Mouse (Mus musculus): ENCODE measurements around the gene Antxr2.

Antxr2 gene

GRCm38 (mm10) chr5:97913901-97914300, 116.9 kb downstream of the Antxr2 start:
- DNase-seq (ENCODE audit: low spot score), result no peak

GRCm38 (mm10) chr5:97907482-97907881, 123.4 kb downstream of the Antxr2 start:
- no peak for DNase-seq (ENCODE audit: low spot score)

GRCm38 (mm10) chr5:97906537-97907266, 124.1 kb downstream of the Antxr2 start:
- DNase-seq (ENCODE audit: low spot score), result no peak

GRCm38 (mm10) chr5:97905856-97906255, 125.0 kb downstream of the Antxr2 start:
- DNase-seq (ENCODE audit: low spot score), result no peak

GRCm38 (mm10) chr5:97901096-97901495, 129.7 kb downstream of the Antxr2 start:
- no peak for DNase-seq (ENCODE audit: low spot score)

GRCm38 (mm10) chr5:97899321-97899720, 131.5 kb downstream of the Antxr2 start:
- no peak for DNase-seq (ENCODE audit: low spot score)

- DNase-seq (ENCODE audit: low spot score), result no peak
Observed at GRCm38 (mm10) chr5:97885427-97885826, 145.4 kb downstream of the Antxr2 start.

- DNase-seq (ENCODE audit: low spot score), result no peak
Observed at GRCm38 (mm10) chr5:97884110-97884509, 146.7 kb downstream of the Antxr2 start.

GRCm38 (mm10) chr5:97881421-97881820, 149.4 kb downstream of the Antxr2 start:
- DNase-seq (ENCODE audit: low spot score), result peak; percentile 14

- no peak for DNase-seq (ENCODE audit: low spot score)
Observed at GRCm38 (mm10) chr5:97880115-97880514, 150.7 kb downstream of the Antxr2 start.

- no peak for DNase-seq (ENCODE audit: low spot score)
Observed at GRCm38 (mm10) chr5:97878871-97879270, 152.0 kb downstream of the Antxr2 start.

- DNase-seq (ENCODE audit: low spot score), result peak; percentile 71
Observed at GRCm38 (mm10) chr5:97878215-97878794, 152.5 kb downstream of the Antxr2 start.

- DNase-seq (ENCODE audit: low spot score), result no peak
Observed at GRCm38 (mm10) chr5:97876895-97877294, 153.9 kb downstream of the Antxr2 start.

- no peak for DNase-seq (ENCODE audit: low spot score)
Observed at GRCm38 (mm10) chr5:97867921-97868320, 162.9 kb downstream of the Antxr2 start.

- no peak for DNase-seq (ENCODE audit: low spot score)
Observed at GRCm38 (mm10) chr5:97866975-97867374, 163.9 kb downstream of the Antxr2 start.

- no peak for DNase-seq (ENCODE audit: low spot score)
Observed at GRCm38 (mm10) chr5:97857101-97857500, 173.7 kb downstream of the Antxr2 start.

- no peak for DNase-seq (ENCODE audit: low spot score)
Observed at GRCm38 (mm10) chr5:97851981-97852748, 178.7 kb downstream of the Antxr2 start.

GRCm38 (mm10) chr5:97847204-97847895, 183.5 kb downstream of the Antxr2 start:
- peak; percentile 25 for DNase-seq (ENCODE audit: low spot score)

GRCm38 (mm10) chr5:97846503-97846902, 184.3 kb downstream of the Antxr2 start:
- no peak for DNase-seq (ENCODE audit: low spot score)

GRCm38 (mm10) chr5:97842016-97842415, 188.8 kb downstream of the Antxr2 start:
- no peak for DNase-seq (ENCODE audit: low spot score)

- no peak for DNase-seq (ENCODE audit: low spot score)
Observed at GRCm38 (mm10) chr5:97839924-97840279, 190.9 kb downstream of the Antxr2 start.

GRCm38 (mm10) chr5:97839271-97839923, 191.4 kb downstream of the Antxr2 start:
- DNase-seq (ENCODE audit: low spot score), result no peak

All from lung, postnatal 25 days (tissue).